Mouse (Mus musculus): ENCODE results near the gene Pck1. TPM values are rescaled to one million over a fixed set of nuclear protein-coding genes. Genes with fewer than 3 reads are reported as not detected.

Pck1 gene
- polyA plus RNA-seq, 1 experiment from 2014 or later, result not detected

DNA sequence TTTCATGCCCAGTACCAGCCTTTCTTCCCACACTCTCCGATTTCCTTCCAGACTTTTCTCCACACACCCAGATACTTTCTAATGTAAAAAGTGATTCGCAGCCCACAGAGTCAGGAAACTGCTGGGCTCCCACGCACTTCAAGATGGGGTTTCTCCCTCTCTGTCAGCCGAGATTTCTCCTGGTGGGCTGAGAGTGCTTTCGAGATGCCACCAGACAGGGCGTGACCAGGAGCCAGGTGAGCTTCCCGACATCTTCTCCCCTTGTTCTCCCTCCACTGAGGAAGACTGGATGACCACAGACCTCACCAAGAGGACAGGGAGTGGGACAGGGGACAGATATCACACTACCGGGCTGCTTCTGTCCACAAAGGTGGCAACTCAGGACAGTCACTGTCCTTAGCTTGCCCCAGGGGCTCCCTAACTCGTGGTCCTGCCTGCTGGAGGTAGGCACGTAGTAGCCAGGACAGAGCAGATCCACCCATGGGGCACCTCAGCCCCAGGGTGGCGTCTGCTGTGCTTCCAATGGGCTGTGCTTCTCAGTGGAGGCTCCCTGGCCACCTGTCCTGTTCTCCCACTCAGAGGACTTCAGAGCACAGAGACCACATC, 31.7 kb downstream of the Pck1 start:
- no peak overlapping the region for H3K27ac ChIP-seq
- H3K36me3 ChIP-seq, result no peaks in the 10 kb centered on the region
- no peak for ATAC-seq (ENCODE audit: insufficient number of reproducible peaks, insufficient read depth, low FRiP score, low TSS enrichment, low read depth)
- no peak overlapping the region for H3K4me3 ChIP-seq
- H3K27me3 ChIP-seq, result peaks cover 6% of the 10 kb centered on the region; the same call in 1 of the 2 replicates
- H3K4me1 ChIP-seq, result no peaks in the 10 kb centered on the region
- no peak overlapping the region for H3K9ac ChIP-seq
- 61% methylated on average over 11 of the region's 11 CpGs for WGBS
- no peak overlapping the region for H3K4me2 ChIP-seq
- H3K9me3 ChIP-seq, result no peaks in the 10 kb centered on the region

DNA sequence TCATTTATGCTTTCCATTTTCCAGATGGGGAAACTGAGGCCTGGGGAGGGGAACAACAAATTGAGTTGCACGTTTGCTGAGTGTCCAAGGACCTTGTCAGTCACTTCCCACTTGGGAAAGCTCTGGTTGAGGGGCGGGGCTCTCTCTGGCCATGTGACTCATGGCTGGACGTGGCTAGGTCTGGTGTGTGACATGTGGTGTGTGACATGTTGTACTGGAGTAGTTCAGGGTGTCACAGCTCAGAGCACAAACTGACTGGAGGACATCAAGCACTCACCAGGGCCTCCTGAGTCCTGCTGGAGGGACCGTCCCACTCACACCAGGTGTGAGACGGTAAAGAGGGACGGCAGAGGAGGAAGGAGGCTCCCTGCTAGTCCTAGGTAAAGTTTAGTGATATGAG, 32.4 kb downstream of the Pck1 start:
- 65% methylated on average over 6 of the region's 6 CpGs for WGBS
- no peaks in the 10 kb centered on the region for H3K9me3 ChIP-seq

DNA sequence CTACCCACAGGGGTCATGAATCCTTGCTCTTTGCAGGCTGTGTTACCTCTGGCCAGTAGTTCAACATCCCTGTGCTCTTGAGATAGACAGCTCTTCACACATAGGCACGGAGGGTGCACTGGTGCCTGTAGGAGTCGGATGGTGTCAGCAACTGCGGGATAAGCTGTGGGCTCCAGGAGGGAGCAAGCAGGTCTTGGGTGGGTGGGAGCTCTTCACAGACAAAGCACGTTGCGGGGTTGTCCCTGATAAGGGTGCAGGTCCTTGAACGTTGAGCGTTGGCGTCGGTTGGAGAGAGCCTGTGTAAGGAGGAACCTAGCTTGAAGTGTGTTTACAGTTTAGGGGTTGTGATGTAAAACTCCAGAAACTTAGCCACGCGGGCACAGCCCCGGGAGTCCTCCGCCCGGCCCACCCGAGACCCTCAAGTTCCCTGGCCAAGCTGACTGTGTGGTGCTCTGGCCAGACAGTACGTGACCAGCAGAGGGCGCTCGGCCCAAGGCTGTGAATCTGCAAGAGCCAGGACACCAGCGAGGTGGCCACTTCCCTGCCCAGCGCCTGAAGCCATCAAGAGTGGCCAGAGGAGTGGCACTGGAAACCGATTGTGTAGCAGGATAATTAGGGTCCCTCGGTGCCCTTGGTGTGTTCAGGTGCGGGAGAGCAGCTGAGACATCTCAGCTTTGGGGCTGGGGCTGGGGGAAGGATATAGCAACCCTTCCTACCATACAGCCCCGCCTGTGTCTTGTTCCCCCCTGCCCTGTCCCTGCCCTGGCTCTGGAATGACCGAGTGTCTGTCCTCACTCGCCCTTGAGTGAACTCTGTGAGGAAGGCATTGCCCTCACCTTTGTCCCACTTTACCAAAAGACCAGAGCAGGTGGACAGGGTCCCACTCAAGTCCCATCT, 33.4 kb downstream of the Pck1 start:
- Histone ChIP-seq H3K9ac (no peak overlapping the region), H3K4me3 (no peak overlapping the region), H3K27me3 (peaks cover 6% of the 10 kb centered on the region; the same call in 1 of the 2 replicates), H3K4me2 (peak overlapping the region; percentile 34), H3K9me3 (no peaks in the 10 kb centered on the region), H3K36me3 (no peaks in the 10 kb centered on the region), H3K4me1 (no peaks in the 10 kb centered on the region), H3K27ac (no peak overlapping the region)
- 0 out of 2 replicates have a peak, but pooled peaks have one; percentile 30 for ATAC-seq (ENCODE audit: insufficient number of reproducible peaks, insufficient read depth, low FRiP score, low TSS enrichment, low read depth)
- WGBS, result 29% methylated on average over 26 of the region's 26 CpGs

More for the DNA sequence above, 32.4 kb downstream of the Pck1 start:
- Histone ChIP-seq H3K27me3 (peaks cover 6% of the 10 kb centered on the region; the same call in 1 of the 2 replicates), H3K4me2 (no peak overlapping the region), H3K36me3 (no peaks in the 10 kb centered on the region), H3K9ac (no peak overlapping the region), H3K4me1 (no peaks in the 10 kb centered on the region), H3K4me3 (no peak overlapping the region), H3K27ac (no peak overlapping the region)
- ATAC-seq (ENCODE audit: insufficient number of reproducible peaks, insufficient read depth, low FRiP score, low TSS enrichment, low read depth), result no peak

DNA sequence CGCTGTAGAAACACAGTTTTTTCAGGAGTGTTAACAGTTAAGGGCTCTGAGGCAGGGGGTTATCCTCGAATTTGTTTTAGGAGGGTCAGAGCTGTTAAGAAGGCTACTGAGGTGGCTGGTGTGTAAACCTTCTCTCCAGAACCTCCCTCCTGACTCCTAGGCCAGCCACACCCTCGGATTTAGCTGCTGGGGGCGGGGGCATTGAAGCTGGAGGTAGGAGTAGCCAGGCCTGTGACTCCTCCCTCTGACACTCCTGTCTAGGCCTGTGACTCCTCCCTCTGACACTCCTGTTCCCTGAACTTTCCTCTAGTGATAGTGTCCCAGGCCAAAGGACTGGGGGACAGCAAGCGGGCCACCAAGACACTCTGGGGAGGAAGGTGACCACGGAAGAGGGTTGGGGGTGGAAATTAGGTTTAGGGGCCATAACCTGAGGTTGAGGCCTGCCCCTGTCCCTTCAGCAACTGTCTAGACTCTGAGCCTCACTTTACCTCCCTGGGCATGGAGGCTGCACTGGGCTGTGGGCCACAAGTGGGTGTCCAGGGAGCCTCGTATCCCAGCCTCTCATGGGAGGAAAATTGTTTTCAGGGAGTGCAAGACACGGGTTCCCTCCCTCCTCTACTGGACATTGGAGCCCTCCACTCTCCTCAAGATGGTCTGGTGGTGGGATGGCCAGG, 34.5 kb downstream of the Pck1 start:
- Histone ChIP-seq H3K27me3 (peaks cover 6% of the 10 kb centered on the region; the same call in 1 of the 2 replicates), H3K9me3 (no peaks in the 10 kb centered on the region), H3K27ac (no peak overlapping the region), H3K36me3 (no peaks in the 10 kb centered on the region), H3K4me1 (no peaks in the 10 kb centered on the region), H3K4me2 (no peak overlapping the region), H3K4me3 (no peak overlapping the region), H3K9ac (no peak overlapping the region)
- ATAC-seq (ENCODE audit: insufficient number of reproducible peaks, insufficient read depth, low FRiP score, low TSS enrichment, low read depth), result no peak
- 39% methylated on average over 8 of the region's 8 CpGs for WGBS

DNA sequence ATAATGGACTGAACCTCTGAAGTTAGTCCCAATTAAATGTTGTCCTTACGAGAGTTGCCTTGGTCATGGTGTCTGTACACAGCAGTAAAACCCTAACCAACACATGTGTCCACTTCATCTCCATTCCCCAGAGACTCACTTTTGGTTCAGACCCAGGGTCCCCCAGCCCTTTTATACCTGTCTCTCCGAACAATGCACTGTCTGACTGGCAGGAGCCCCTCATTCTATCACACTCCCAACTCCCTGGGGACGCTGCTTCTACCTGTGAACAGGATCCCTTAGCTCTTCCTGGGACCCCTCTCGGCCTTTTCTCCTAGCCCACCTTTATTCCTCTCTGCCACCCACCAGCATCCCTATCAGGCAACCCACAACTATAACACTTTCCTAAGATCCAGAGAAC, 41.9 kb downstream of the Pck1 start:
- Histone ChIP-seq H3K9ac (no peak overlapping the region), H3K27ac (no peak overlapping the region), H3K36me3 (no peaks in the 10 kb centered on the region), H3K4me3 (no peak overlapping the region), H3K4me1 (no peaks in the 10 kb centered on the region), H3K9me3 (no peaks in the 10 kb centered on the region), H3K4me2 (no peak overlapping the region), H3K27me3 (no peaks in the 10 kb centered on the region)
- 85% methylated on average over 4 of the region's 4 CpGs for WGBS
- no peak for ATAC-seq (ENCODE audit: insufficient number of reproducible peaks, insufficient read depth, low FRiP score, low TSS enrichment, low read depth)

DNA sequence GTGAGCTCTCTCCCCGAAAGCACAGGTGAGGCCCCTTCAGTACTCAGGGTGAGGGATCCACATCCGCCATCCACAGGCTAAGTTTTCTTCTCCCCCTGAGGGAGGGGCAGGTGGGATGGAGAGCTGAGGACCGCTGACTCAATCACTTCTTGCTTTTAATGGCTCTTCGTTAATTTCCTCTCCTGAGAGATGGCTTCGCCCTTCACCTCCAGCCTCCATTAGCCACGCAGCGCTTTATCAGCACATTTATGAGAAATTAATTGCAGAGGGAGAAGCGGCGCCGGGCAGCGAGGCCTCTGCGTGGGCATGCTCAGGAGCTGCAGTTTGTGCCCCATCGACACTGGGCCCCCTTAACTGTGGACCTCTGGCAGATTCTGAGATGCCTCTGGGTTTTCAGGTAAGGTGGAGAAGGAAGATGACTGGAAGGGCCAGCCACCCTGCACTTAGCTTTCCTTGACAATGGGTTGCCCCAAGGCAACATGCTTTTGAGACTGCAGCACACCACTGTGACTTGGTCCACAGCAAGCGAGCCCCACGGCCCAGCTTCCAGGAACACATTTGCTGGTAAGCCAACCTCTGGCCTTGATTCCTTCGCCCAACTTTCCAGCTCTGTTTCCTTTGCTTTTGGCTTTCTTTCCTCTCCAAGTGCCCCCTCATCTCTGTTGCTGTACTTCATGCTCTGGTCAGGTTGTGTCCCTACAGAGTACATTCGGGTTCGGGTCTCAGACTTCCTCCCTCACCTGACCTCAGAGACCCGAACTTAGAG, 50.3 kb downstream of the Pck1 start:
- no peak overlapping the region for H3K4me2 ChIP-seq
- H3K27ac ChIP-seq, result no peak overlapping the region
- no peak overlapping the region for H3K4me3 ChIP-seq
- no peaks in the 10 kb centered on the region for H3K36me3 ChIP-seq
- no peaks in the 10 kb centered on the region for H3K9me3 ChIP-seq
- peaks cover 7% of the 10 kb centered on the region; the same call in 1 of the 2 replicates for H3K4me1 ChIP-seq
- no peak overlapping the region for H3K9ac ChIP-seq
- H3K27me3 ChIP-seq, result no peaks in the 10 kb centered on the region
- 85% methylated on average over 19 of the region's 19 CpGs for WGBS
- no peak for ATAC-seq (ENCODE audit: insufficient number of reproducible peaks, insufficient read depth, low FRiP score, low TSS enrichment, low read depth)

DNA sequence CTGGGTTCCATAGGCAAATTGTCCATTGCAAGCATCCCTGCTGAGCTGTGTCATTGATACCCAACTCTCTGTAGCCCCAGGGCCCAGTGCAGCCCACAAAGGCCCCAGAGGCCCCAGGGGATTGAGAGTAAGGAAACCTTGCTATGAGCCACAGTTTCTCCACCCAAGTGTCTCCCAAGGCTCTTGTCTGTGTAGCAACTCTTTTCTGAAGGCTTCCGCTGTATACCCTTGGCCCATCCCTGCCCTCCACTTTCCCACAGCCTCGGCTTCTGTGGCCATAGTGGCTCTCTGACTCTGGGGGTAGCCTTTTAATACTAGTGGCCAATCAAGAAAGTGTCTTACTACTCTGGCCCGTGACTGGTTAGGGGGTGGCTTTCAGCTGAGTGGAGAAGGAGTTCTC, 50.9 kb downstream of the Pck1 start:
- Histone ChIP-seq H3K9me3 (no peaks in the 10 kb centered on the region), H3K4me2 (no peak overlapping the region), H3K9ac (no peak overlapping the region), H3K4me1 (peaks cover 7% of the 10 kb centered on the region; the same call in 1 of the 2 replicates), H3K27me3 (no peaks in the 10 kb centered on the region), H3K36me3 (no peaks in the 10 kb centered on the region), H3K27ac (no peak overlapping the region), H3K4me3 (no peak overlapping the region)
- ATAC-seq (ENCODE audit: insufficient number of reproducible peaks, insufficient read depth, low FRiP score, low TSS enrichment, low read depth), result no peak
- WGBS, result 87% methylated on average over 3 of the region's 3 CpGs

DNA sequence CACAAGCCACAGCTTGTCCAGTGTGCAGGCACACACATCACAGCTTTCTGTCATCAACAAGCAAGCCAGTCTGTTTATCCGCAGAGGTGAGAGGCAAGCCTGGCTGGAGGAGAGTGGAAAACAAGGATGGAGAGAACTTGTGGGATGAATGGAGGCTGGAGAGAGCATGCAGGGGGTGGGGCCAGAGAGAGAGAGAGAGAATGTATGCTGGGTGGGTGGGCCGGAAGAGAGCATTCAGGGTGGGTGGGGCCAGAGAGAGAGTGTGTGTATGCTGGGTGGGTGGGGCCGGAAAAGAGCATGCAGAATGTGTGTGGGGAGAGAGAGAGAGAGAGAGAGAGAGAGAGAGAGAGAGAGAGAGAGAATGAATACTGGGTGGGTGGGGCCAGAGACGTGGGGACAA, 51.8 kb downstream of the Pck1 start:
- WGBS, result 56% methylated on average over 4 of the region's 4 CpGs

DNA sequence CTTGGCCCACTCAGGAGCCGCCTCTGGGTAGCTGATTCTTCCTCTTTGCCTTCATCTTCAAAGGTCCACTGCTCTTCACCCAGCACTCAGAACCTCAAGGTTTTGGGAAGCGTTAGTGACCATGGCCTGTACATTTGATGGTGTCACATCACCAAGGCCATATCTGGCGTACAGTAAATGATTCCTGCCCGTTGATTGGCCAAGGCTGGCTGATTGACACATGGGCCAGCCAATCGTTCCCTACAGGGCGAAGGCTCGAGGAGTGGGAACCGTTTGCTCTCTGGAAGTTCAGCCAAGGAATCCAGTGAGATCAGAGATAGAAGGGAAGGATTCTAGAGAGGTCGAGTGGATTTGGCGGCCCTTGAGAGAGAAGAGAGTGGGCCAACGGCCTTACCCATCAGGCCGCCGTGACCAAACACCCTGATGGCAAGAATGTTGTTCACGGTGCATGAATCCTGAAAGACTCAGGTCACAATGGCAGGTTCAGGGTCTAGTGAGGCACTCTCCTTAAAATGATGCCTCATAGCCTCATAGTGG, 52.8 kb downstream of the Pck1 start:
- Histone ChIP-seq H3K9ac (no peak overlapping the region), H3K4me2 (no peak overlapping the region), H3K4me3 (no peak overlapping the region), H3K4me1 (peaks cover 7% of the 10 kb centered on the region; the same call in 1 of the 2 replicates), H3K27ac (no peak overlapping the region), H3K9me3 (no peaks in the 10 kb centered on the region), H3K36me3 (no peaks in the 10 kb centered on the region), H3K27me3 (no peaks in the 10 kb centered on the region)
- ATAC-seq (ENCODE audit: insufficient number of reproducible peaks, insufficient read depth, low FRiP score, low TSS enrichment, low read depth), result no peak
- WGBS, result 94% methylated on average over 14 of the region's 14 CpGs

More for the DNA sequence above, 51.8 kb downstream of the Pck1 start:
- H3K9ac ChIP-seq, result no peak overlapping the region
- H3K4me3 ChIP-seq, result no peak overlapping the region
- peaks cover 7% of the 10 kb centered on the region; the same call in 1 of the 2 replicates for H3K4me1 ChIP-seq
- H3K27ac ChIP-seq, result no peak overlapping the region
- no peaks in the 10 kb centered on the region for H3K27me3 ChIP-seq
- no peaks in the 10 kb centered on the region for H3K9me3 ChIP-seq
- no peak for ATAC-seq (ENCODE audit: insufficient number of reproducible peaks, insufficient read depth, low FRiP score, low TSS enrichment, low read depth)
- no peak overlapping the region for H3K4me2 ChIP-seq
- no peaks in the 10 kb centered on the region for H3K36me3 ChIP-seq

DNA sequence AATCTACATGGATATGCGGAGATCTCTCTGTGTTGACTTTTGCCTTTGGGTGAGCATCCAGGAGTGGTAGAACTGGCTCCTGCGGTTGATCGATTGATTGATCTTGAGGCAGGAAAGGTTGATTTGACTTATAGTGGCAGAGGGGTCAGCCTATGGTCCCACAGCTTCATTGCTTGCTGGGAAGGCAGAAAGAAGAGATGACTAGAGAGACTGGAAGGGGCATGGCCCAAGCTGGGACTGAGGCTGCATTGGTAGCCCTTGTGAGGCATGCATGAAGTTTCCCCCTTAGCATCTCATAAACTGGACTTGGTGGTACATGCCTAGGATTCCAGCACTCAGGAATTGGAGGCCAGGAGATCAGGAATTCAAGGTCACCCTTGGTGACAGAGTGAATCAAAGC, 54.2 kb downstream of the Pck1 start:
- Histone ChIP-seq H3K27me3 (no peaks in the 10 kb centered on the region), H3K4me2 (no peak overlapping the region), H3K36me3 (no peaks in the 10 kb centered on the region), H3K4me1 (peaks cover 4% of the 10 kb centered on the region; the same call in 1 of the 2 replicates), H3K9me3 (no peaks in the 10 kb centered on the region), H3K9ac (no peak overlapping the region), H3K4me3 (no peak overlapping the region), H3K27ac (no peak overlapping the region)
- 97% methylated on average over 3 of the region's 3 CpGs for WGBS
- no peak for ATAC-seq (ENCODE audit: insufficient number of reproducible peaks, insufficient read depth, low FRiP score, low TSS enrichment, low read depth)

All from embryonic facial prominence, embryonic 13.5 days (tissue).